Mouse (Mus musculus) spleen, postnatal 4 days (tissue): Measurements from ENCODE around the gene Rex1bd.

Experiments
- DNase-seq, 2 experiments: peaks; one replicate each; pipeline ENCODE4 v3.0.0; 2022; ENCODE audit warnings: low spot score in 2 of 2

The Rex1bd gene

GRCm38 (mm10) chr8:70477269-70477982, 29.1 kb downstream of the Rex1bd start:
- DNase-seq, result peak; percentile 62 to 74

GRCm38 (mm10) chr8:70476333-70477268, 30.0 kb downstream of the Rex1bd start, which contains the start of gene Klhl26:
Klhl26 (minus strand) TSS chr8:70476968.
- peak; percentile 99 for DNase-seq

- DNase-seq, result no peak
Observed at GRCm38 (mm10) chr8:70471856-70472255, 34.7 kb downstream of the Rex1bd start.

- no peak for DNase-seq
Observed at GRCm38 (mm10) chr8:70469938-70470337, 36.6 kb downstream of the Rex1bd start.

GRCm38 (mm10) chr8:70469295-70469916, 37.1 kb downstream of the Rex1bd start:
- DNase-seq, result no peak

- no peak for DNase-seq
Observed at GRCm38 (mm10) chr8:70468733-70469132, 37.8 kb downstream of the Rex1bd start.

- no peak for DNase-seq
Observed at GRCm38 (mm10) chr8:70467907-70468306, 38.6 kb downstream of the Rex1bd start.

- DNase-seq, result no peak
Observed at GRCm38 (mm10) chr8:70467229-70467725, 39.3 kb downstream of the Rex1bd start.

GRCm38 (mm10) chr8:70466771-70467170, 39.8 kb downstream of the Rex1bd start:
- no peak for DNase-seq

- DNase-seq, result no peak
Observed at GRCm38 (mm10) chr8:70466305-70466704, 40.2 kb downstream of the Rex1bd start.

GRCm38 (mm10) chr8:70465701-70466100, 40.9 kb downstream of the Rex1bd start:
- DNase-seq, result no peak

- DNase-seq, result no peak
Observed at GRCm38 (mm10) chr8:70464162-70464561, 42.4 kb downstream of the Rex1bd start.

- no peak for DNase-seq
Observed at GRCm38 (mm10) chr8:70463306-70463705, 43.2 kb downstream of the Rex1bd start.

GRCm38 (mm10) chr8:70462516-70462813, 44.1 kb downstream of the Rex1bd start:
- DNase-seq, result no peak

- DNase-seq, result no peak
Observed at GRCm38 (mm10) chr8:70461765-70462515, 44.6 kb downstream of the Rex1bd start.

- no peak for DNase-seq
Observed at GRCm38 (mm10) chr8:70460606-70461005, 45.9 kb downstream of the Rex1bd start.

- no peak for DNase-seq
Observed at GRCm38 (mm10) chr8:70460199-70460598, 46.4 kb downstream of the Rex1bd start.

- no peak for DNase-seq
Observed at GRCm38 (mm10) chr8:70459636-70460035, 46.9 kb downstream of the Rex1bd start.

- DNase-seq, result no peak
Observed at GRCm38 (mm10) chr8:70458462-70458861, 48.1 kb downstream of the Rex1bd start.

GRCm38 (mm10) chr8:70457882-70458281, 48.7 kb downstream of the Rex1bd start:
- DNase-seq, result no peak

GRCm38 (mm10) chr8:70456996-70457395, 49.6 kb downstream of the Rex1bd start:
- DNase-seq, result no peak
